Mouse (Mus musculus): Measurements from ENCODE around the gene Rgl1. TPM values are rescaled to one million over a fixed set of nuclear protein-coding genes. Genes with fewer than 3 reads are reported as not detected.
"Not testable (repeated sequence)": the region's sequence is repeated elsewhere in the genome, so short reads cannot be mapped to it uniquely, and the experiment has no call there.

Rgl1 gene
- polyA plus RNA-seq, 1 experiment from 2014 or later, result 23.6 TPM

GRCm38 (mm10) chr1:152654851-152655250, 111.3 kb downstream of the Rgl1 start:
- H3K9ac ChIP-seq (replicated peaks; ENCODE audit: low read depth, low read length), result no peak overlapping the region
- WGBS, result 93% methylated on average over 6 of the region's 6 CpGs
- no peaks in the 10 kb centered on the region for H3K36me3 ChIP-seq (ENCODE audit: control insufficient read depth, insufficient read depth)
- no peak overlapping the region for H3K27ac ChIP-seq (ENCODE audit: low read length)
- H3K27me3 ChIP-seq (replicated peaks; ENCODE audit: control insufficient read depth, insufficient read depth, low read length), result no peaks in the 10 kb centered on the region
- H3K9me3 ChIP-seq (ENCODE audit: control insufficient read depth, low read length), result no peaks in the 10 kb centered on the region
- ATAC-seq, result no peak
- no peak overlapping the region for H3K4me2 ChIP-seq (ENCODE audit: low read length)
- H3K4me1 ChIP-seq (replicated peaks; ENCODE audit: control insufficient read depth, insufficient read depth, low read length), result no peaks in the 10 kb centered on the region
- no peak overlapping the region for H3K4me3 ChIP-seq (replicated peaks; ENCODE audit: low read length)

GRCm38 (mm10) chr1:152651495-152651874, 114.7 kb downstream of the Rgl1 start:
- no peaks in the 10 kb centered on the region for H3K36me3 ChIP-seq (ENCODE audit: control insufficient read depth, insufficient read depth)
- no peak overlapping the region for H3K9ac ChIP-seq (replicated peaks; ENCODE audit: low read depth, low read length)
- H3K27ac ChIP-seq (ENCODE audit: low read length), result no peak overlapping the region
- ATAC-seq, result no peak
- no peaks in the 10 kb centered on the region for H3K4me1 ChIP-seq (replicated peaks; ENCODE audit: control insufficient read depth, insufficient read depth, low read length)
- 91% methylated on average over 1 of the region's 1 CpGs for WGBS
- H3K4me3 ChIP-seq (replicated peaks; ENCODE audit: low read length), result no peak overlapping the region
- no peaks in the 10 kb centered on the region for H3K9me3 ChIP-seq (ENCODE audit: control insufficient read depth, low read length)
- no peaks in the 10 kb centered on the region for H3K27me3 ChIP-seq (replicated peaks; ENCODE audit: control insufficient read depth, insufficient read depth, low read length)
- H3K4me2 ChIP-seq (ENCODE audit: low read length), result no peak overlapping the region

DNA sequence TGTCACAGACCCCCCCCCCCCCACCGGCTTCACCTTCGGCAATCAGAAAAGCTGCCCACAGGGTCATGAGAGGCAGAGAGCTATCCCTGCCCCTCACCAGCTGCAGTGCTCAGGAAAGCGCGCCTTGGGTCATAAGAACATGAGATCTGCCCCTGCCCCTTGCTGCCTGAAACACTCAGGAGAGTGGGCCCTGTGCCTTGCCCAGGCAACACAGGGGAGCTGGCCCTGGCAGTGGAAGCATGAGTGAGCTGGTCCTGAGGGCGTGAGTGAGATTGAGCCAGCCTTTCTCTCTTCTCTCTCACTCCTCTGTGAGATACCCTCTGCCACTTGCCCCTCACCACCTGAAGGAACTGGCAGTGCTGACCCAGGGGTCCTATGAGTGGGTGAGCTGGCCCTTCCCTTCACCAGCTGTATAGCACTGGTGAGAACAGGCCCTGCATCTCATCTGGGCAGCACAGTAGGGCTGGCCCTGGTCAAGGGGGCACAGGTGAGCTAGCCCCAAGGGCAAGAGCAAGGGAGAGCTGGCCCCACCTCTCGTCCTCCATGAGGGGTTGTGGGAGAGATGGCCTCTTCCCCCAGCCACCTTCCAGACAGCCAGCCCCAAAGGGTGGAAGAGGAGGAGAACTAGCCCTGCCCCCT, 115.2 kb downstream of the Rgl1 start:
- no peak overlapping the region for H3K27ac ChIP-seq (ENCODE audit: low read length)
- H3K9me3 ChIP-seq (ENCODE audit: control insufficient read depth, low read length), result no peaks in the 10 kb centered on the region
- no peak overlapping the region for H3K9ac ChIP-seq (replicated peaks; ENCODE audit: low read depth, low read length)
- WGBS, result 90% methylated on average over 6 of the region's 6 CpGs
- H3K4me3 ChIP-seq (replicated peaks; ENCODE audit: low read length), result no peak overlapping the region
- H3K4me2 ChIP-seq (ENCODE audit: low read length), result no peak overlapping the region
- no peaks in the 10 kb centered on the region for H3K27me3 ChIP-seq (replicated peaks; ENCODE audit: control insufficient read depth, insufficient read depth, low read length)
- H3K4me1 ChIP-seq (replicated peaks; ENCODE audit: control insufficient read depth, insufficient read depth, low read length), result no peaks in the 10 kb centered on the region
- H3K36me3 ChIP-seq (ENCODE audit: control insufficient read depth, insufficient read depth), result no peaks in the 10 kb centered on the region
- ATAC-seq, result no peak

DNA sequence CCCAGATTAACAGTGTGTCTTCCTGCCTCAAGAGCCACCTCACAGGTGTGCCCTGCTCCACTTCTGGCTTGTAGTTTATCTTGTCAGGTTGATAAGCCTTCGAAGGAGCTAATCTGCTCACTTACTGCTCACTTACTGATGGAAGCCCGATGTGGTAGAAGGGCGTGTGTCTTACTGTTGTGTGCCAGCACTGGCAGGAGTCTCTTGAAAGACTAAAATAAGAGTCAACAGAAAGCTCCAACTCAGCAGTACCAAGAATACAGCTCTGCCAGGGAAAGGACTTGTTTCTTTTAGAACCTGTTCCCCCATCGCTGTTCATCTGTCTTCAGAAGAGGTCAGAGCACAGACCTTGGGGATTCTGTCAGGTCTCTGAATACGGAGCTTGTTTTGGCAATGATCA, 118.1 kb downstream of the Rgl1 start:
- Histone ChIP-seq H3K36me3 (ENCODE audit: control insufficient read depth, insufficient read depth) (no peaks in the 10 kb centered on the region), H3K4me3 (replicated peaks; ENCODE audit: low read length) (no peak overlapping the region), H3K9me3 (ENCODE audit: control insufficient read depth, low read length) (no peaks in the 10 kb centered on the region), H3K27ac (ENCODE audit: low read length) (no peak overlapping the region), H3K9ac (replicated peaks; ENCODE audit: low read depth, low read length) (no peak overlapping the region), H3K4me2 (ENCODE audit: low read length) (no peak overlapping the region), H3K4me1 (replicated peaks; ENCODE audit: control insufficient read depth, insufficient read depth, low read length) (no peaks in the 10 kb centered on the region), H3K27me3 (replicated peaks; ENCODE audit: control insufficient read depth, insufficient read depth, low read length) (no peaks in the 10 kb centered on the region)
- 89% methylated on average over 5 of the region's 5 CpGs for WGBS
- ATAC-seq, result no peak

- not testable (repeated sequence) for H3K4me2 ChIP-seq (ENCODE audit: low read length); H3K4me3 ChIP-seq (replicated peaks; ENCODE audit: low read length); H3K27me3 ChIP-seq (replicated peaks; ENCODE audit: control insufficient read depth, insufficient read depth, low read length); ATAC-seq; H3K27ac ChIP-seq (ENCODE audit: low read length); H3K9ac ChIP-seq (replicated peaks; ENCODE audit: low read depth, low read length); H3K36me3 ChIP-seq (ENCODE audit: control insufficient read depth, insufficient read depth); H3K9me3 ChIP-seq (ENCODE audit: control insufficient read depth, low read length)
- 78% methylated on average over 9 of the region's 10 CpGs for WGBS
- peaks cover 22% of the 10 kb centered on the region for H3K4me1 ChIP-seq (replicated peaks; ENCODE audit: control insufficient read depth, insufficient read depth, low read length)
Measured at GRCm38 (mm10) chr1:152642207-152642606, 123.9 kb downstream of the Rgl1 start.

GRCm38 (mm10) chr1:152640195-152640981, 125.8 kb downstream of the Rgl1 start:
- Histone ChIP-seq H3K27me3 (replicated peaks; ENCODE audit: control insufficient read depth, insufficient read depth, low read length) (no peaks in the 10 kb centered on the region), H3K4me3 (replicated peaks; ENCODE audit: low read length) (no peak overlapping the region), H3K4me1 (replicated peaks; ENCODE audit: control insufficient read depth, insufficient read depth, low read length) (peaks cover 22% of the 10 kb centered on the region), H3K27ac (ENCODE audit: low read length) (peak overlapping the region; percentile 74), H3K36me3 (ENCODE audit: control insufficient read depth, insufficient read depth) (no peaks in the 10 kb centered on the region), H3K9ac (replicated peaks; ENCODE audit: low read depth, low read length) (no peak overlapping the region), H3K9me3 (ENCODE audit: control insufficient read depth, low read length) (no peaks in the 10 kb centered on the region), H3K4me2 (ENCODE audit: low read length) (no peak overlapping the region)
- 39% methylated on average over 11 of the region's 11 CpGs for WGBS
- ATAC-seq, result peak; percentile 93

DNA sequence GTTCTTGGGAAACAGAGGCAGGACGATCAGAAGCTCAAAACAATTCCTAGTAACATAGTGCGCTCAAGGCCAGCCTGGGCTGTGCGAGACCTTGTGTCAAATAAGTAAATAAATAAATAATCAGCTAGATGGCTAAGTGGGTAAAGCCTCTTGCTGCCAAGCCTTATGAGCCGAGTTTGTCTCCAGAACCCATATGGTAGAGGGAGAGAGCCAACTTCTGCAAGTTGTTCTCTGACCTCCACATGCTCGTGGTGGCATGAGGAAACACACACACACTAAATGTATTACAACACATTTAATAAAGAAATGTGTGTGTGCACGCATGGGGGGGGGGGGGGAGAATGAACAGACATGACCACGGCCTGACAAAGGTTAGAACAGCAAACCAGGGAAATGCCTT, 126.8 kb downstream of the Rgl1 start:
- no peaks in the 10 kb centered on the region for H3K27me3 ChIP-seq (replicated peaks; ENCODE audit: control insufficient read depth, insufficient read depth, low read length)
- H3K27ac ChIP-seq (ENCODE audit: low read length), result no peak overlapping the region
- no peak overlapping the region for H3K4me3 ChIP-seq (replicated peaks; ENCODE audit: low read length)
- no peaks in the 10 kb centered on the region for H3K9me3 ChIP-seq (ENCODE audit: control insufficient read depth, low read length)
- peaks cover 22% of the 10 kb centered on the region for H3K4me1 ChIP-seq (replicated peaks; ENCODE audit: control insufficient read depth, insufficient read depth, low read length)
- H3K36me3 ChIP-seq (ENCODE audit: control insufficient read depth, insufficient read depth), result no peaks in the 10 kb centered on the region
- ATAC-seq, result peak; percentile 6; the same call in 1 of the 2 replicates
- no peak overlapping the region for H3K9ac ChIP-seq (replicated peaks; ENCODE audit: low read depth, low read length)
- H3K4me2 ChIP-seq (ENCODE audit: low read length), result no peak overlapping the region
- 74% methylated on average over 7 of the region's 7 CpGs for WGBS

DNA sequence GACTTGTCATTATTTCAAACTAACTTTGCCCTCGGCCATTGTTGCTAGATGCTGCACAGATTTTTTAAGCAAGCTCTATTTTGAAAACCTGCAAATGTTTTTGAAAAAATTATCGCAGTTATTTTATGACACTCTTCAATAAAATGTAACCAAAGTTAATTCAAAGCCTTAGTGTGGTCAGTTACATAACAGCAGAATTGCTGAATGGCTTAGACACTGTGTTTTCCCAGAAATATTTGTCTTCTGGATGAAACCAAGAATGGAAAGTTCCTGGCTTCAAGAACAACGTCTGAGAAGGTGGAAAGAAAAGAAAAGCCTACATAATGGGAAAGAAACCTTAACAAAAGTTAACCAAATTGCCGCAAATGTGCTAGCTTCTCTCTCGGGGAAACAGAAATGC, 131.5 kb downstream of the Rgl1 start:
- no peak overlapping the region for H3K4me3 ChIP-seq (replicated peaks; ENCODE audit: low read length)
- no peak for ATAC-seq
- no peak overlapping the region for H3K27ac ChIP-seq (ENCODE audit: low read length)
- 72% methylated on average over 5 of the region's 5 CpGs for WGBS
- H3K27me3 ChIP-seq (replicated peaks; ENCODE audit: control insufficient read depth, insufficient read depth, low read length), result no peaks in the 10 kb centered on the region
- no peaks in the 10 kb centered on the region for H3K36me3 ChIP-seq (ENCODE audit: control insufficient read depth, insufficient read depth)
- H3K4me2 ChIP-seq (ENCODE audit: low read length), result no peak overlapping the region
- H3K4me1 ChIP-seq (replicated peaks; ENCODE audit: control insufficient read depth, insufficient read depth, low read length), result peaks cover 6% of the 10 kb centered on the region
- no peaks in the 10 kb centered on the region for H3K9me3 ChIP-seq (ENCODE audit: control insufficient read depth, low read length)
- no peak overlapping the region for H3K9ac ChIP-seq (replicated peaks; ENCODE audit: low read depth, low read length)

- no peak overlapping the region for H3K9ac ChIP-seq (replicated peaks; ENCODE audit: low read depth, low read length)
- H3K27ac ChIP-seq (ENCODE audit: low read length), result no peak overlapping the region
- H3K36me3 ChIP-seq (ENCODE audit: control insufficient read depth, insufficient read depth), result no peaks in the 10 kb centered on the region
- H3K4me1 ChIP-seq (replicated peaks; ENCODE audit: control insufficient read depth, insufficient read depth, low read length), result peaks cover 3% of the 10 kb centered on the region
- H3K9me3 ChIP-seq (ENCODE audit: control insufficient read depth, low read length), result no peaks in the 10 kb centered on the region
- WGBS, result 14% methylated on average over 3 of the region's 3 CpGs
- H3K27me3 ChIP-seq (replicated peaks; ENCODE audit: control insufficient read depth, insufficient read depth, low read length), result no peaks in the 10 kb centered on the region; the same call in none of the 2 replicates
- ATAC-seq, result no peak
- H3K4me2 ChIP-seq (ENCODE audit: low read length), result no peak overlapping the region
- H3K4me3 ChIP-seq (replicated peaks; ENCODE audit: low read length), result no peak overlapping the region
Measured at GRCm38 (mm10) chr1:152629780-152630179, 136.4 kb downstream of the Rgl1 start.

Measured in forebrain, embryonic 16.5 days (tissue).